Mouse (Mus musculus) embryo, embryonic 10.5 days (tissue): ENCODE data around the gene Ctf1.

ENCODE experiments used
- DNase-seq: peaks from one replicate; pipeline ENCODE4 v3.0.0-alpha.2; 2015; ENCODE audit warnings: low spot score

Gene Ctf1

DNA sequence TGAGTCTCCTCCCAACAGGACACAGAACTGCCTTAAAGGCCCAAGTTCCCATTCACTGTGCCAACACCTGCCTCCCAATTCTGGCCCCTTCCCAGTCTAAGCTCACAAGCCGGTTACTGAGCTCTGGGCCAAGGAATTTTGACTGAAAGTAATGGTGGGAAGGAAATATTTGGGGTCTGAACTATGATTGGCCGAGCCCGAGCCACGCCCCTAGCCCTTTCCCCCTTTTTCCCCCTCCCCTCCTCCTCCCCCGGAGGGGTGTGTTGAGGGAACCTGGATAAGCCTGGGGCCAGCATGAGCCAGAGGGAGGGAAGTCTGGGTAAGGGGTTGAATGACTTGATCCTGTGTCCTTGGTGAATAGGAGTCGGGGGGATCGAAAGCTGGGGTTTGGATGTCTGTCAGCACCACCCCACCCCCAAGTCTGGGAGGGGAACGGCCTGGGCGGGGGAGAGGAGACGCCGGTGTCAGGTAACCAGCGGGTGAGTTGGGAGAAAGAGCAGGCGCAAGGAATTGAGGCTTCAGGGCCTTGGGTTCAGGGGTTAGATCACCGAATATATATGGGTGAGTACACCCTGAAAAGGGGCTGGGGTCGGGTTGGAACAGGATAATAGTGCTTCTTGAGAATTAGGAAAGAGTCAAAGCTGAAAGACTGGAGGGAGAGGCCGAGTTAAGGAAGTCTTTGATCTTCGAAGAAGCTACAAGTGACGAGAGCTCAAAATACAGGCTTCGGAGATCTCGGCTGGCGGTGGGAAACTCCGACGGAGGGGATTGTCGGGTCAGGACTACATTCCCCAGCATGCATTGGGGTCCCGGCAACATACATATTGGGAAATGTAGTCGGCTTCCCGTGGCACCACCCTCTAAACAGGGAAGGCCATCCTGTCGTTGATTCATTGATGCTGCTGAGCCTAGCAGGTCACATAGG lies at the start of gene Ctf1:
TSS of gene Ctf1 (plus strand) at position 276 of the 925 bp plus-strand sequence.
- peak; percentile 94 for DNase-seq

DNA sequence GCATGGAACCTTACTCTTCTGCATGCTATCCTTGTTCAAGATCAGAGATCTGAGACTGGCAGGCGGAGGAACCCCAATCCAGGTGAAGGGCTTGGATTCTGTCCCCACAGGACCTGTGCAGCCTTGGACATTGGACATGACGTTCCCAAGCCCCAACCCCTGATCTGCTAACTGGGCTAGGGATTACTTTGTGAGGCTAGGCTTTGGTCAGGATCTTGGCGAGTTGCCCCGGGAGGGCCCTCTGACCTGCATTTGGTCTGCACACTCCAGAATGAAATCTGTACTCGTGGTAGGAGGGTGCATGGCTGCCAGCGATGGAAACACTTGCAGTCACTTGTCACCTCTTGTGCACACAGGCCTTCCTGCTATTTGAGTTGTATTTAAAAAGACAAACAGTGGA lies 49.6 kb upstream of the Ctf1 start:
- DNase-seq = no peak

DNA sequence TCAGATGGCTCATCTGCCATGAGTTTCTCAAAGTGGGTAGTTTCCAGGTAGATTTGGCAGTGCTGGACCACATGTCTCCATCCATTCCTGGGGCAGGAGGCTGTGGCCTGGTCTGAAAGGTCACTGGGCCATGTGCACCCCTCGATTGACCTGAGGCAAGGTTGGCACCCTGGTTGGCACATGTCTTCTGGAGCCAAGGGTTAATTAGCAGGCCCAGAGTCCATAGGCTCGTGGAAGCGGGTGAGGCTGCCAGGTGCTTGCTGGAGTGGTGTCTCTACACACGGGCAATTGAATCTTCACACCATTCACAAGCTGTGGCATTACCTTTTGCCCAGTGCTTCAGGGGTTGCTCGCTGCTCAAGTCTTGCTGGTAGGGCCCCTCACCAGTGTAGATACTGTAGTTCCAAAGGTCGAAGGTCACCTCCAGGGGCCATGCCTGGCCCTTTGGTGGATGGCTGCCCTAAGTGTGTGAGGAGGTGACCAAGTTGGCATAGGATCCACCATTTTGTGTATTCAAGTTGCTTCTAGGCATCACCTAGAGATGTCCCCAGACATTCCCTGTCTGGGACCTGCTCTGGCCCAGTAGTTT lies 46.4 kb upstream of the Ctf1 start:
- DNase-seq = no peak

DNA sequence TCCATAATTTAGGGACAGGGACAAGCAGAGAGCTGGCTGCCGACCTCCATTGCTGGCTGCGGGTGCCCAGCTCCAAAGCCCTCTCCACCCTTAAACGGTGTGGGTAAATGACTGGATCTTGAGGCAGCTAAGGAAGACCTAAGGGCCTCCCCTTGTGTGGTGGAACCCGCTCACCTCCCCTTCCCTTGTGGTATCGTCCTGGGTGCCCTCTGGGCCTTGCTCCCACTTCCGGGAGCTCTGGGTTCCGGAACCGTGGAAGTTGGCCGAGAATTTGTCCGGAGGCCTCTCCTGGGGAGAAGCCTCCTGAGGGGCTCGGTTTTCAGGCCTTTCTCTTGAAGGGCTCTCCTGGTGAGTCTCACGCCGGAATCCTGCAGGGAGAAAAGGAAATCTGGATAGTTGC lies 45.9 kb upstream of the Ctf1 start:
- DNase-seq = no peak

DNA sequence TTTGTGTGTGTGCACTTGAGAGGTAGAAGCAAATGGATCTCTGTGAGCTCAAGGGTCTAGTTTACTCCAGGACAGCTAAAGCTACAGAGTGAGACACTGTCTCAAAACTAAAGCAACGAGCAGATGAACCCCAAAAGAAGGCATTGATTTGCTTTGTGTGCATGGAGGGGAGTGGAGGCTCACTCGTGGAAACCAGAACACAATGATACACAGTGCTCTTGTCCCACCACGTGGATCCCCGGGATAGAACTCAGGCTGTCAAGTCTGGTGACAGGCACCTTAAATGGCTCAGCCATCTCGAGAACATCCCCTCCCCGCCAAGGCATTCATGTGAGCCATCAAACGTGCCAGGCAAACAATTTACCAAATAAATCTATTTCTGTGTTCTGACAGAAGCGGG lies 45.4 kb upstream of the Ctf1 start:
- no peak for DNase-seq

DNA sequence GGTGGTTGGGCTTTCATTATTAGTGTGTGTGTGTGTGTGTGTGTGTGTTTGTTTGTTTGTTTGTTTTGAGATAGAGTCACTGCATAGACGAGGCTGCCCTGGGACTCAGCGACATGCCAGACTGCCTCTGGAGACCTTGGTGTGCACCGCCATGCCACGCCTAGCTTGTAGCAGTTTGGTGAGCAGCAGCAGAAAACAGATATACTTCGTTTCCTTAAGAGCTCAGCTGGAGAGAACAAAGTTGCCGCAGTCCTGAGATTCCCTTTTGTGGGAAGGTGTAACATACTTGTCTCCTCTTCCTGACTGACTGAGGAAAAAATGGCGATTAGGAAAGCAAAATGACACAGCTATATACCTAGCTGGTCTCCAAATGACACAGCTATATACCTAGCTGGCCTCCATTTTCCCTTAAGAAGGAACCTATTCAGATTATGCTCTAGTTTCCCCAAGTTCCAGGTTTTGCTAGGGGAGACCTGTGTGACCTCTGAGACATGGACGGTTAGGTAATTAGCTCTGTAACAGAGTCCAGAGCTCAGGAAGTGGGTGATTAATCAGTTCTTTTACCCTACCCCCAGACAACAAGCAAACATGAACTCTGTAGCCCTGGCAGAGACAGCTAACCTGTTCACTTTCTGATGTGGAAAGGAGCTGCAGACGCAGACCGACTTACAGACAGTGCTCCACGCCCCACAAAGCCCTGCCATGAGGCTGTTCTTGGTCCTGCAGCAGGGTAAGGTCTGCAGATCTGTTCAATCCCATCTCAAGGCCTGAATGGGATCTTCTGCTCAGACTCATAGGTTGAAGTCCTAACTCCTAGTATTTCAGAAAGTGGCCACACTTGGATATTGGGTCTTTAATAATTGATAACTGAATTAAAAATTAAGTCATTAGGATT lies 40.4 kb upstream of the Ctf1 start:
- DNase-seq = no peak

DNA sequence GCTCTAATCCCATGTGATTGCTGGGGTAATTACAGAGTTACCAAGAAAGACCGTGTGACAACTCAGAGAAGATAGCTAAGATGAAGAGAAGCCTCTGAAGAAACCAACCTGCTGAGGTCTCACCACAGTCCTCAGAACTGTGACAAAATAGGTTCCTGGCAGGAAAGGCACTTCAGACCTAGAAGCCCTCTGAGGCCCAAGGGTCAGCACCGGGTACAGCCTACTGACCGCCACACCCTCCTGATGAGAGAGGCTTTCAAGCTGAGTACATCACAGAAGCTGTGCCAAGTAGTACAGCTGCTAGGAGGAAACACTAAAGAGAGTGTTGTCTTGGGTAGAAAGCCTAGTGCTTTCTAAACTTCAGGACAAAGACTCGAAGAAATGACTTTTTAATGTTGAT lies 39.8 kb upstream of the Ctf1 start:
- no peak for DNase-seq

DNA sequence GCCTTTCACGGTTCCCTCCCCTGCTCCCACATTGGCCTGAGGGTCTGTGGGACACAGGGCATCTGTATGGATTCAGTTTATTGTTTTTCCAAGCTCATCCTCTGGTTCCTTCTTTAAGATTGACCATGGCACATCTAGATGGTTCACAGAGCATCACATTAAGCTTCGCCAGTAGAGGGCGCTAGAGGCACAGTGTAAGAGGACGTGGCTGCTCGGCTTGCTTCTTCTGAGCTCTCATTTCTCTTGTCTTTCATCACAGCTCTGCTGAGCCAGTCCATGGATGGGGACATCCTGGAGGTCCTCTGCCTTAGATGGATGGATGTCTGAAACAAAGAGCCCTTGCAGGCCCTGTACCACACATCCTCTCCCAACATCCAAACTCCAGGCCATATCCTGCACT lies 37.6 kb upstream of the Ctf1 start:
- peak; percentile 95 for DNase-seq

DNA sequence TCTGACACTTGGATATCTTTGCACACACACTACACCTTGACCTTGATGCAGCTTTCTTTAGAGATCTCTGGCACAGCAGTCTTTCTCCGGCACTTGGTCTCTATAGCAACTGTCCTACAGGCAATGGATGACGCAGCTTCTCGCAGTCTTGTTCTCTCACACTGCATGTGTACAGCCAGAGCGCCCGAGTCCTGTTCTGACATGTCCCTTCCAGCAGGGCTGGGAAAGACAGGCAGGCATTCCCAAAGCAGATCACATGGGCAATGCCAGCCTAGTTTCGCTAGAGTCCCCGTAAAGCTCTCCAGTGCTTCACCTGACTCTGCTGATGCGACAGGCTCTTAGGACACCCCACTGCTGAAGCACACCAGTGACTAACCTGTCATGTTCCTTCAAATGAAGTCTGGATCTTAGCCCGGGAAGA lies 37.1 kb upstream of the Ctf1 start:
- DNase-seq = peak; percentile 9

DNA sequence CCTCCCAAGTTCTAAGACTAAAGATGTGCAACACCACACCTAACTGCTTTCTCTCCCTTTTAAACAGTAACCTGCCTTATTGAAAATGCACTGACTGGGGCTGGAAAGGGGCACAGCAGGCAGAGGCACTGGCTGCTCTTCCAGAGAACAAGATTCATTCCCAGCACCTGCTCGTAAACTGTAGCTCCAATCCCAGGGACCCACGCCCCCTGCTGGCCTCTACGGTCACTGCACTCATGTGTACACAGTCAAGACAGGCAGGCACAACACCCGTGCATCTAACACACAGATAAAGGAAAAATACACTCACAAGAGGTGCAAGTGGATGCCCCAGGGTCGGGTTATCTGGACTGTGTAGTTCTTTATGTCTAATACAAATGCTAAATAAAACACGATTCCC lies 35.5 kb upstream of the Ctf1 start:
- DNase-seq = peak; percentile 64

DNA sequence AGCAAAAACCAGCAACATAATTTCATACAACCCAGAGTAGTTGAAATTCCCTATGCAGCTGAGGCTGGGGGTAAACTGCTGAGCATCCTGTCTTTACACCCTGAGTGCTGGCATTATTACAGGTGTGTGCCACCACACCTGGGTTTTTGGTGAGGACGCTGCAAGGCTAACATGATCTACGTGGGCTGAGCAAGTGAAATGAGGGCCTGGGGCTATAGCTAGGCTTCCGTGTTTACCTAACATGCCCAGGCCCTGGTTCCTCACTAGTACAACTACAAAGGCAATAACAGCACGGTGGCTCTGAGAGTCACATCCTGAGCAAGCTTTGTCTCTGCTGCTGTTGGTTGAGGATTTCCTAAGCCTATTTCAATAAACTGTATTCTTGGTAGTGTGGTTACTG lies 34.9 kb upstream of the Ctf1 start:
- DNase-seq = no peak

DNA sequence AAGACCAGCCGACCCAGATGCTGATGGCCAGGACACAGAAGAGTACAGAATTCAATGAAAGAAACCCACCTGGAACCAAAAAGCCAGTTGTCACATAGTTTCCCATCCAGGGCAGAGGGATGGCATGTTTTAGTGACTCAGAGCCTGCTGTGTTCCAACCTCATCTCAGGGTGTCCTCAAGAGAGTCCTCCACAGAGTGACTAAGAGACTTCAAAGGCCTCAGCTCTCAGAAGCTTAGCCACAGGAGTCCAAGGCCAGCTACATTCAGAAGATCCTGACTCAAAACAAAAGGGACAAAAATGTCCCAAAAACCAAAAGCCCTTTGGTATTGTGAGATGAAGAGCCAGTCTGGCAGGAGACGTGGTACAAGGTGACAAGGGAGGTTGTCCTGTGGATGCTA lies 33.7 kb upstream of the Ctf1 start:
- DNase-seq = no peak

DNA sequence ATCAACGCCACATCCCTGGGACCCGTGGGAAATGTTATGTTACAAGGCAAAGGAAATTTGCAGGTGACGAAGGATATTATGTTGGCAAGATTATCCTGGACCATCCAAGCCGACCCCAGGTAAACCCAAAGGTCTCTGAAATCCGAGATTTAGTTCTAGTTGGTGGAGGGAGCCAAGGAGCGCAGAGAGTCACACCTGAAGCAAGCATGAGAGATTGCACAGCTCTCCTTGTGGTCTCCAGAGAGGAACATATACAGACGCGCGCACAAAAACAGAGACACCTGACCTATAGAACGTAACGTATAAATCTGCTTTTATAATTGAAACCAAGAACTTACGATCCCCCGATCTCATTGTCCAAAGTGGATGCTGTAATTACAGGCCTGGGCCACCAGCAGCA lies 32.0 kb upstream of the Ctf1 start:
- no peak for DNase-seq

DNA sequence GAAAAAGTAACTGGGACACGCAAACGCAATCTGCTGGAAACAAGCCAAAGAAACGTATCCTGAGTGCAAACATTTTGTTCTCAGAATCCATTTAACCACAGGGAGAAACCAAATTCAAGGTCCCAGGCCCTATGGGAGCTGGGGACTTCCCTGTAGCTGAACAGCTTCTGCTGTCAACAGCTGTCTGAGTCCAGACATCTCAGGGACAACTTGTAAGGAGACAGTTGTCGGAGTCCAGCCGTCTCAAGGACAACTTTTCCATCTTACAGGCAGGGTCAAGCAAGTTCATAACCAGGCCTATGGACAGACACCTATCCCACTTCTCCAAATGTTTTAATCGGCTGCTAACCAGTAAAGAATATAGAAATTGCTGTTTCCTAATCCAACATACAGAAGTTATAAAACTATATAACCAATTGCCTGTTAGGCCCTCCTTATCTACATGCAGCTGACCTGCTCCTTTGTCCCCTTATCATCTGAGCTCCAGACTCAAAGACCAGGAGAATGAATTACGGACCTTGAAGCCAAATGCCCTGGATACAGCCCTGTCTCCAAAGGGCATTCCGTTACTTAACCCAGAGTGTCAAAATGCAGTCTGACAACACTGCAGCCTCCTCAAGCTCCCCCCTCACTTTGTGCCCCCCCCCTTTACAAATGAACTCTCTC lies 30.5 kb upstream of the Ctf1 start:
- no peak for DNase-seq

DNA sequence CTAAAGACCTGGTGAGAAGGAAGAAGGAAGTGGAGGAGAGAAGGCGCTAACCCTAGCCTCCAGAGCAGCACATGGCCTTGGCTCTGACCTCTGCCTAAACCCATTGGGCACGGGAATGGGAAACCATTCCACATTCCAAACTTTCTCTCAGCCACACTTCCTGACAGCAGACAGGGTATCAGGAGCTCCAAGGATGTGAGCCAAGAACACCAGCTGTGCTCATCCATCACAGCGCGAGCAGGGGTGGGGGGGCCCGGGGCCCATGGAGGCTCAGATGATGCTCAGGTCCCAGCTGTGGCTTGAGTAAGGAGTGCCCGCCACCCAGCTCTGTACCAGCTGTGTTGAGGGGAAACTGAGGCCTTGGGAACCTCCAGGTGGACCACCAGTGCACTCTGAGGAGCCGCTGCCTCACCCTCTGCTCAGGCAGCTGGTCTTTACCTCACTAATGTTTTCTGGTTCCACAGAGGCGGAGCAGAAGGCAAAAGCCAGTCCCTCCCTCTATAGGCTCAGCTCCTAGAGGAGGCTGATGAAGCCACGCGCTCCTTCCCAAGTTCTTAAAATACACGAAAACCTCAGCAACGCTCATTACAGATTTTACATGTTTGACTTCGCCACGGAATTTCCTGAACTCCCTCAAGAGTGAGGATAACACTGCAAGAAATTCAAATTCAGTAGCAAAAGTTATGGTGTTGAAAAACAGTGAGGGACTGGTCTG lies 27.1 kb upstream of the Ctf1 start:
- DNase-seq = no peak

DNA sequence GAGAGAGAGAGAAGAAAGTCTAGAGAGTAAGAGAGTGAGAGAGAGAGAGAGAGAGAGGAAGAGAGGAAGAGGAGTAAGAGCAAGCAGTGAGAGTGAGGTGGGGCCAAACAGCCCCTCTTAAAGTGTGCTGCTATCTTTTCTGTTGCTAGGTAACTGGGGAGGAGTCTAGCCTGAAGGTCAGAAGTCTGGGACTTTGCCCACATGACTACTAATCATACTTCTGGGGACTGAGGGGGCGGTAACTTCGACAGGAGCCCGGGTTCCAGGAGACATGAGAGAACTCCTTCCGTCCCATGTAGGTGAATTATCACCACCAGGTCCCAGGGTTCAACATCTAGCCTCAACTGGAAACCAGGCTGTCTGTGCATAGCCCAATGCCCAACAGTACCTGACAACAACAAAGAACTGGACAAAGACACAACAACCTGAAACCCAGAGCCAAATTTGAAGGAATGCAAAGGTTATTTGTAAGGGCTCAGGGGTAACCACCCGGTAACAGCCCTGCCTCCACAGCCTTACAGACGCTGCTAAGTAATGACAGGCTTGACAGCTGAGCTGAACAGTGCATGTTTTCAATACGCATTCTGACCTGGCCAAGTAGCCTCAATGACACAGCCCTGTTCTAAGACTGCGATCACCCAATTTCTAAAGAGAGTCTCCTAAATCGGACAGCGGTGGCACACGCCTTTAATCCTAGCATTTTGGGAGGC lies 25.6 kb upstream of the Ctf1 start:
- peak; percentile 22 for DNase-seq

DNA sequence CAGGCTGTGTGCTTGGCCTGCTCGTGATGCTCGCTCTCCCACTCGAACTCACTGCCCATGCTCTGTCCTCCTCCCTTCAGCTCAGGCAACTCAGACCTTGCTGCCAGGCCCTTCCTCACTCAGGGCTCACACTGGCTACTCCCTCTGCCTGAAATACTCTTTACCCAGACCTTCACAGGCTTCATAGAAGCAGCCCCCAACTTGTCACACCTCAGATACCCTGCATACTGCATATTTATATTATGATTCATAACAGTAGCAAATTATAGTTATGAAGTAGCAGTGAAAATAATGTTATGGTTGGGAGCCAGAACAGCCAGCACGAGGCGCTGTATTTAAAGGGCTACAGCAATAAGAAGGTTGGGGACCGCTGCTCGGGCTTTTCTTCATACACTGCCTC lies 23.6 kb upstream of the Ctf1 start:
- no peak for DNase-seq

DNA sequence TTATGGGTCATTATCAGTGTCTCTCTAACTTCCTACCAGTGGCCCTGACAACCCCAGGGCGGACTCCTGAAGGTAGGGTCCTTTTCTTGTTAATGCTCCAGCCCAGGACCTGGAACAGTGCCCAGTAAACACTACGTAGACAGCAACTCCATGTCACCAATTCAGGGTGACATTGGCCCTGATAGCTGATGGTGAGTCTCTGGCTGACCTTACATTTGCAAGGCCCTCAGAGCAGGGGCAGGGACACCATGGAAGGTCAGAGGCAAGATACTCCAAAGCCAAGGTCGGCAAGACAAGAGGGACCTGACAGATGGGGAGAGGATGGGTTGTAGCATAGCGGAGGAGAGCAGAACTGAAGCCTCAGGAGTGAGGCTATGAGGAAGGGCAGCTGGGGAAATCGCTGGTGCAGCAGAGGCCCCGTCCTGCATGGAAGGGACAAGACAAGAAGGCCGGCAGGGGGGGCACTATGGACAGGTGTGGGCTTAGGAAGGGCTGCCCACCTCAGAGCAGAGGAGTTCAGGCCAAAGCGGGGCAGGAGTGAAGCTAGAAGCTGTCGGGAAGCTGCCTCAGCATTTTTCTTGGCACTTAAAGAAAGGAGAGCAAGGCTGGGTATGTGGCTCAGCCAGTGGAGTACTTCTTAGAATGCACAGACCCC lies 22.8 kb upstream of the Ctf1 start:
- no peak for DNase-seq

DNA sequence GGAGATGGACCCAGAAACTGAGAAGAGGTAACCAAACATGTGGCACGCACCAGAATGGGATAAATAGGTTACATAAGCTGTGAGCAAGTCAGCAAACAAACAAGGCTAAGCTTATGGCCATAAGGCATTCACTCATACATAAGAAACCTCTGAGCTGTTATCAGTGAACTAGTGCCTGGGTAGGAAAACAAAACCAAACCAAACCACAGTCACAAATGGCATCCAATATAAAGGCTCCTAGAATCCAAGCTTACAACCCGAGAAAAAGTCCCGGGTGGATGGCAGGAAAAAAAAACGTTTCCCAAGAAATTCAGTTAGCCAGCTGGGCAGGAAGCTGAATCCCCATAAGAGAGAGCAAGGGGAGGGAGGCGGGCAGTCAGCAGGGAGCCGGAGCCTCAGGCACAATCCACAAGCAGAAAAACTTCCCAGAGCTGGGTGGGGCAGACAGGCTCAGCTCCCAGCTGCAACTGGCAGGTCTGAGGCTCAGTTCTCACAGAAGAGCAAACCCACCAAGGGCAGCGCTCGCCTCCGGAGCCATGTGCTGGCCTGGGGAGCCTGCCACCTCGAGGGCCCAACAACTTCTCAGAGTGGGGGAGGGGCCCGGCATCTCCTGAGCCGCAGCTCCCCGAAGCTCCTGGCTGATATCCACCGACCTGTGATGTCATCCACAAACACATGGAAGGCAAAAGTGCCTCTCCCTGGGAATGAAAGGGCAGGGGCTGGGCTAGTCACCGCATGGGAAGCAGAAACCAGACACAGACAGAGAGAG lies 21.1 kb upstream of the Ctf1 start:
- peak; percentile 76 for DNase-seq

DNA sequence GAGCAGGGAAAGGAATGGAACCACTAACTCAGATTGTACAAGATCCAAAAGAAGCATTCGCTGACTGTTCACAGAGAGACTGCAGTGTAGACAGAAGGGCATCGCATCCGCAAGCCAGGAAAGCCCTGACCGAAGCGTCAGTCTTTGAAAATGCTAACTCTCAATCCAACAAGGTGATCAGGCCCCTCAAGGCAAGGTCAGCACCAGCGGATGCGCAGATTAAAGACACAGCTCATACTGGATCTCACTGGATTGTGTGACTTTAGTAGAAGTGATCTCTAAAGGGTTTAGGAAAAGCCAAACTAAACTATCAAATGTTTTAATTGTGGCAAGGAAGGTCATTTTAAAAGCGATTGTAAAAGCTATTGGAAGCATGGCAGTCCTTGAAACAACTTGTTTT lies 19.2 kb upstream of the Ctf1 start:
- DNase-seq = no peak
